8 mouse cellular contexts compared by ENCODE assay signal in genomic region chr19:10525910-10526309, GRCm38 (mm10). TPM values are rescaled to one million over a fixed set of nuclear protein-coding genes. Genes with fewer than 3 reads are reported as not detected.
DNase-seq lines count a peak whose midpoint lies in the region; ATAC-seq lines count a peak whose summit lies in the region.

Sdhaf2 (minus strand) TSS chr19:10526142.

- H3K27me3 ChIP-seq in kidney, embryonic 16.5 days (ENCODE audit: insufficient read depth, low read length), result no peaks in the 10 kb centered on the region

- peak within 1 kb of the TSS; percentile 96 for H3K4me3 ChIP-seq in kidney, embryonic 16.5 days (ENCODE audit: low read length)
- H3K4me3 ChIP-seq in macrophage (ENCODE audit: inconsistent target), result peak within 1 kb of the TSS; percentile 99

- H3K4me1 ChIP-seq in kidney, embryonic 16.5 days (ENCODE audit: insufficient read depth, low read length), result peaks cover 28% of the 10 kb centered on the region

- peaks cover 93% of the 10 kb centered on the region for H3K79me2 ChIP-seq in macrophage (ENCODE audit: inconsistent target)

- peak within 1 kb of the TSS; percentile 99 for H3K27ac ChIP-seq in kidney, embryonic 16.5 days (ENCODE audit: low read length)
- peak within 1 kb of the TSS; percentile 77 for H3K27ac ChIP-seq in macrophage

- DNase-seq in kidney, adult 9 months, result no peak
- peak in 1 of 2 experiments; percentile 23 for DNase-seq in adrenal gland, postnatal 36 days
- DNase-seq in fibroblast of lung, adult 2 months (ENCODE audit: low read depth), result peak; percentile 12
- DNase-seq in heart, postnatal 14 days, result peak; percentile 9 to 38
- peak in 1 of 2 experiments; percentile 21 for DNase-seq in layer of hippocampus, postnatal 36 days
- DNase-seq in skeletal muscle tissue, adult 2 months (ENCODE audit: low read depth, low spot score), result peak; percentile 21

- intact Hi-C loops in heart, postnatal 14 days (cut with DNase I), result loop anchor here (5.0 kb wide), 1 partner anchor 81 kb away; the partner anchor contains the start of genes Ddb1 and Tkfc

- peak within 1 kb of the TSS; percentile 71 for H3K4me2 ChIP-seq in kidney, embryonic 16.5 days (replicated peaks; ENCODE audit: low read depth, low read length)

- H3K36me3 ChIP-seq in kidney, embryonic 16.5 days (ENCODE audit: insufficient read depth, low read length), result peaks cover 15% of the 10 kb centered on the region; the same call in 1 of the 2 replicates
- H3K36me3 ChIP-seq in macrophage (ENCODE audit: inconsistent target), result peaks cover 14% of the 10 kb centered on the region; the same call in 1 of the 2 replicates

- no peak for ATAC-seq in kidney, embryonic 16.5 days (ENCODE audit: low FRiP score, low TSS enrichment)

- H3K9ac ChIP-seq in kidney, embryonic 16.5 days (replicated peaks; ENCODE audit: low read length), result peak within 1 kb of the TSS; percentile 100

- no peaks in the 10 kb centered on the region for H3K9me3 ChIP-seq in kidney, embryonic 16.5 days (ENCODE audit: low read length)

- WGBS in kidney, embryonic 16.5 days, result 0% methylated on average over 11 of the region's 11 CpGs
- WGBS in macrophage (ENCODE audit: missing documents), result 2% methylated on average over 11 of the region's 11 CpGs

RNA-seq across cellular contexts. Expression of gene Sdhaf2, which starts in this region (rescaled TPM):
- polyA plus RNA-seq in kidney, embryonic 16.5 days (2015; fragmentation: Nextera tagmentation; extraction: Ambion mirVana), result 65.1 and 66.0 TPM in 2 replicates
- 10 to 100 TPM; 61.6 to 63.5 TPM for total RNA-seq in adrenal gland, postnatal 36 days (2021)
- 10 to 100 TPM; 64.1 to 78.7 TPM for total RNA-seq in heart, postnatal 14 days (2021)
- 10 to 100 TPM; 57.9 to 59.2 TPM for total RNA-seq in layer of hippocampus, postnatal 36 days (2021)
- total RNA-seq in macrophage (2018; cell fraction: chromatin; rRNA removed), result 10 to 100 TPM; 23.8 to 75.7 (median 55.5) TPM
- total RNA-seq in macrophage (2018; cell fraction: cytosol; rRNA removed), result 10 to 100 TPM; 31.8 to 63.0 (median 50.4) TPM
- total RNA-seq in macrophage (2018; cell fraction: nucleus; rRNA removed), result 10 to 100 TPM; 17.5 to 63.8 (median 36.3) TPM
- 47.5 to 57.7 TPM (median 49.5 TPM) in 3 replicates for polyA plus RNA-seq in macrophage (2018)
